Mouse (Mus musculus) heart, embryonic 14.5 days (tissue): ENCODE measurements around the gene Srsf3. TPM values are rescaled to one million over a fixed set of nuclear protein-coding genes. Genes with fewer than 3 reads are reported as not detected.

ENCODE experiments used
- ATAC-seq: fragments of 200-750 bp; cut with Nextera tagmentation; 2 replicates; pipeline ENCODE4 v1.8.0; 2017; ENCODE audit warnings: low read depth, moderate TSS enrichment; ENCODE audit not compliant: insufficient number of reproducible peaks, insufficient read depth, low FRiP score
- H3K27ac ChIP-seq, 2 experiments: fragments of 200-500 bp in 1 of 2; fragments of 300-500 bp in 1 of 2; sonication (generic) in 1 of 2; replicated peaks in 1 of 2; 2 replicates each; pipeline ENCODE4 v1.5.1; 2012 to 2014; ENCODE audit warnings: low read depth in 2 of 2, low read length in 2 of 2, control low read depth in 1 of 2, mild to moderate bottlenecking in 1 of 2, mixed read lengths in 1 of 2; ENCODE audit not compliant: control insufficient read depth in 1 of 2, insufficient read depth in 1 of 2
- H3K27me3 ChIP-seq: fragments of 300-500 bp; sonication (generic); 2 replicates; pipeline ENCODE4 v1.6.1; 2014; ENCODE audit warnings: mild to moderate bottlenecking, low read length, control low read depth; ENCODE audit not compliant: control insufficient read depth, insufficient read depth
- H3K36me3 ChIP-seq: fragments of 300-500 bp; sonication (generic); 2 replicates; pipeline ENCODE4 v1.6.1; 2014; ENCODE audit warnings: mild to moderate bottlenecking, control low read depth, low read length, mixed read lengths; ENCODE audit not compliant: control insufficient read depth, insufficient read depth
- H3K4me1 ChIP-seq, 2 experiments: fragments of 200-500 bp in 1 of 2; fragments of 300-500 bp in 1 of 2; sonication (generic) in 1 of 2; 2 replicates each; pipeline ENCODE4 v1.6.1; 2012 to 2014; ENCODE audit warnings: low read length in 2 of 2, control low read depth in 1 of 2, mixed read lengths in 1 of 2; ENCODE audit not compliant: control insufficient read depth in 2 of 2, insufficient read depth in 2 of 2
- H3K4me2 ChIP-seq: fragments of 300-500 bp; sonication (generic); 2 replicates; pipeline ENCODE4 v1.6.1; 2014; ENCODE audit warnings: mild to moderate bottlenecking, low read length
- H3K4me3 ChIP-seq, 2 experiments: fragments of 200-500 bp in 1 of 2; fragments of 300-500 bp in 1 of 2; sonication (generic) in 1 of 2; 2 replicates each; pipeline ENCODE4 v1.5.1; 2012 to 2014; ENCODE audit warnings: low read length in 2 of 2, mild to moderate bottlenecking in 2 of 2, control low read depth in 1 of 2, low read depth in 1 of 2, moderate library complexity in 1 of 2; ENCODE audit not compliant: control insufficient read depth in 1 of 2, insufficient read depth in 1 of 2
- H3K9ac ChIP-seq: fragments of 300-500 bp; sonication (generic); 2 replicates; pipeline ENCODE4 v1.6.1; 2014; ENCODE audit warnings: mild to moderate bottlenecking, low read length
- H3K9me3 ChIP-seq: fragments of 300-500 bp; sonication (generic); 2 replicates; pipeline ENCODE4 v1.6.1; 2016; ENCODE audit warnings: low read length, control low read depth; ENCODE audit not compliant: control insufficient read depth
- WGBS: fragments of 180-500 bp; shearing (Covaris S2); extraction: QIAGEN DNeasy Blood & Tissue Kit; methylation state at CpG from one replicate; pipeline ENCODE4 v1.1.7; 2014; 5-methylcytosine and 5-hydroxymethylcytosine counted together
- polyA plus RNA-seq: library from polyadenylated mRNA; unstranded; fragments of >200 nt; fragmentation: Nextera tagmentation; extraction: Ambion mirVana; gene quantifications from 2 replicates; pipeline ENCODE4 v1.2.1, GENCODE M21; 2014

The Srsf3 gene
- polyA plus RNA-seq, 1 experiment from 2014 or later: 340 TPM

DNA sequence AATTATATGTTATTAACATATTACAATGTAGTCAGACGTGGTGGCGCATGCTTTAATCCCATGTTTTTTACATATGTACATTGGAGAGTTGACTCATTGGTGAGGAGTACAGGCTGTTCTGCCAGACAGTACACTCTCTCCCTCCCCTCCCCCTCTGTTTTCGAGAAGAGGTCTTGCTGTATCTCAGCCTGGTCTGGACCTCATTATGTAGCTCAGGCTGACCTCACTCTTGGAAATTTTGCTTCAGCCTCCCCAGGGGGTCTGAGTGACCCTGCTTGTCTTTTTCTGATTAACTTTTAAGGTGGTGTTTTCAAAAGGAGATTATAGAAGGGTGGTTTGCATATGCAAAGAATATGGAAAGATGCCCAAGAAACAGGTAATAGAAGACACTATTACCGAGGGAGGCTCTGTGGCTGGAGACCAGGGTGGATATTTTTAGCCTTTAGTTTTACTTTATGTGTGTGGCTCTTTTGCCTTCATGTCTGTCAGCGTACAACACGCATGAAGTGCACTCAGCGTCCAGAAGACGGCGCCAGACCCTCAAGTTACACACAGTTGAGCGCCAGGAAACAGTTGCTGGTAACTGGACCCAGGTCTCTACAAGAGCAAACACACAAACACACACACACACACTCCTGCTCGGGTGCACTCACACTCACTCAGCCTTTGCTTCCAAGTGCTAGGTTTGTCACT lies 14.0 kb upstream of the Srsf3 start:
- Histone ChIP-seq H3K27ac (no peak overlapping the region), H3K9ac (no peak overlapping the region), H3K36me3 (no peaks in the 10 kb centered on the region), H3K27me3 (no peaks in the 10 kb centered on the region), H3K4me1 (no peaks in the 10 kb centered on the region; a peak in 1 of 4 replicates), H3K4me3 (no peak overlapping the region), H3K4me2 (no peak overlapping the region), H3K9me3 (no peaks in the 10 kb centered on the region)
- WGBS: 43% methylated on average over 11 of the region's 11 CpGs
- no peak for ATAC-seq

DNA sequence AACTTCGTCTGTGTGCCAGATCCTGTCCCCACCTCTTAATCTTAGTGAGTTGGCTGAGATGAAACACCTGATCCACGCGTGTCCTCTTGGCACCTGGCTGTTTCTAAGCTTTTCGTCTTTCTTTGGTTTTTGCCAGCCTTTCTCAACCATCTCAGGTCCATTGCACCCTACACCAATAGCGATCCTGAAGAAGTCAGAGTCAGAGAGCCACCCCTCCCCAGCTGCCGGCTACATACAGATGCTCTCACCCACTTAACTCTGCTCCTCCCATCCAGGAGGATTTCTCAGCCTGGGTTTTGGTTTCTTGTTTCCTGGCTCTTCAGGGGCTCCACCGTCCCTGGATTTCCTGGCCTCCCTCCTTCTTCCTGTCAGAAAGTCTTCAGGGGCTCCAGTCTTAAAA lies 13.0 kb upstream of the Srsf3 start:
- Histone ChIP-seq H3K27me3 (no peaks in the 10 kb centered on the region), H3K4me3 (no peak overlapping the region), H3K4me2 (no peak overlapping the region), H3K9me3 (no peaks in the 10 kb centered on the region), H3K4me1 (peaks cover 0 to 2% of the 10 kb centered on the region in 2 experiments; a peak in 1 of 4 replicates), H3K36me3 (no peaks in the 10 kb centered on the region), H3K9ac (no peak overlapping the region), H3K27ac (no peak overlapping the region)
- 61% methylated on average over 7 of the region's 7 CpGs for WGBS
- ATAC-seq: no peak

DNA sequence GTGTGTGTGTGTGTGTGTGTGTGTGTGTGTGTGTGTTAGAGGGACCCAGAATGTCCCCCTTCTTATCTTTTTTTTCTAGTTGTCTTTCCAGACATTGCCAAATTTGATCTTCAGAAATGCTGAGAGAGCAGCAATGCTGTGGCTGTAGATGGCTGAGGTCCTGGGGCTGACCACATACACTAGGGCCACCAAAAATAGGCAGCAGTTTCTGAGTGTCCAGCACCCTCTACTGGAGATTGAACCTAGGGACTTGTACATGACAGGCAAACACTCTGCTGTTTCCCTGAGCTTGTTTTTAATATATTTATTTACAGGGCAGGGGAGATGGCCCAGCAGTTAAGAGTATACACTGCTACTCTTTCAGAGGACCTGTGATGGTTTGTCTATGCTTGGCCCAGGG lies 12.0 kb upstream of the Srsf3 start:
- Histone ChIP-seq H3K4me2 (no peak overlapping the region), H3K9me3 (no peaks in the 10 kb centered on the region), H3K27ac (no peak overlapping the region), H3K9ac (no peak overlapping the region), H3K4me3 (no peak overlapping the region), H3K36me3 (no peaks in the 10 kb centered on the region), H3K4me1 (peaks cover 2 to 6% of the 10 kb centered on the region in 2 experiments; a peak in 1 of 4 replicates), H3K27me3 (no peaks in the 10 kb centered on the region)
- no peak for ATAC-seq

DNA sequence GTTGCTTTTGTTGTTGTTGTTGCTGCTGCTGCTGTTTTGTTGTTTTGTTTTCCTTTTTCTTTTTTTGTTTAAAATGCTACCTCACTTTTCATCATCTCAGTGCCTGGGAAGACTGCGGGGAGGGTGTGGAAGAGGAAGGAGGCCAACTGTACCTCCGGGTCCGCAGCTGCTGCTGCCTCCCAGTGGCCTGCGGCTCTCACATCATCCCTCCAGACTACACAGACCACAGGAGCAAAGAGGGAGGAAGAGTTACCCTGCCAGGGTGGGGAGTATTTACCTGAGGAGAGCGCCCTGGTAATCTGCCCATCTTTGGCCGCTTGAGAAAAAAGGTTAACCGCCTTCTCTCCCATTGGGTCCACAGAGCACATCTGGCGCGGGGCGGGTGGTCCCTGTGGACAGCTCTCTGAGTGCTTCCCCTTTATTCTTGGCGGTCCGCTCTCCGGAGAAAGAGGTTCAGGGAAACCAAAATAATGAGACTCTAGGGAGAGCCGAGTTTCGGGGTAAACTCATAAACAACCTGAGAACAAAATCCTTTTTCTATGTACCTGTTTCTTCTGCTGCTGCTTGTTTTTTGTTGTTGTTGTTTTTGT lies 10.1 kb upstream of the Srsf3 start:
- Histone ChIP-seq H3K27me3 (no peaks in the 10 kb centered on the region), H3K4me1 (peaks cover 2 to 6% of the 10 kb centered on the region in 2 experiments; a peak in 1 of 4 replicates), H3K4me2 (peak overlapping the region; percentile 29), H3K27ac (no peak overlapping the region), H3K9me3 (no peaks in the 10 kb centered on the region), H3K36me3 (no peaks in the 10 kb centered on the region), H3K4me3 (no peak overlapping the region), H3K9ac (peak overlapping the region; percentile 13; the same call in 1 of the 2 replicates)
- ATAC-seq: no peak
- WGBS: 22% methylated on average over 15 of the region's 15 CpGs

DNA sequence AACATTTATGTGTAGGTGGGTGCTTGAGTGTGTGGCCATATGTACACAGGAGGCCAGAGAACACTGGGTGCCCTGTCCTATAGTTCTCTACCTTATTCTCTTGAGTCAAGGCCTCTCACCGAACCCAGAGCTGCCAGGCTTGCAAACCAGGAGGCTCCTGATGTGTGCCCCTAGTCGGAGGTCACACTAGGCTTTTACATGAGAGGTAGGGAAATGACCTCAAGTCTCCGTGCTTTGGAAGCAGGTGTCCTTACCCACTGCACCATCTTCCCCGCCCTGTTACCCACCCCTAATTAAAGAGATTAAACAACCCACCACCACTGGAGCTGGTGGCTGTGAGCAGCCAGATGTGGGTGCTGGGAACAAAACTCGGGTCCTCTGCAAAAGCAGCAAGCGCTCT lies 9.1 kb upstream of the Srsf3 start:
- H3K4me1 ChIP-seq: peaks cover 2 to 6% of the 10 kb centered on the region in 2 experiments; a peak in 1 of 4 replicates
- H3K27ac ChIP-seq: no peak overlapping the region
- H3K27me3 ChIP-seq: no peaks in the 10 kb centered on the region
- H3K4me2 ChIP-seq: no peak overlapping the region
- no peak overlapping the region for H3K9ac ChIP-seq
- no peak for ATAC-seq
- no peaks in the 10 kb centered on the region for H3K9me3 ChIP-seq
- WGBS: 87% methylated on average over 6 of the region's 6 CpGs
- no peak overlapping the region for H3K4me3 ChIP-seq
- no peaks in the 10 kb centered on the region for H3K36me3 ChIP-seq

DNA sequence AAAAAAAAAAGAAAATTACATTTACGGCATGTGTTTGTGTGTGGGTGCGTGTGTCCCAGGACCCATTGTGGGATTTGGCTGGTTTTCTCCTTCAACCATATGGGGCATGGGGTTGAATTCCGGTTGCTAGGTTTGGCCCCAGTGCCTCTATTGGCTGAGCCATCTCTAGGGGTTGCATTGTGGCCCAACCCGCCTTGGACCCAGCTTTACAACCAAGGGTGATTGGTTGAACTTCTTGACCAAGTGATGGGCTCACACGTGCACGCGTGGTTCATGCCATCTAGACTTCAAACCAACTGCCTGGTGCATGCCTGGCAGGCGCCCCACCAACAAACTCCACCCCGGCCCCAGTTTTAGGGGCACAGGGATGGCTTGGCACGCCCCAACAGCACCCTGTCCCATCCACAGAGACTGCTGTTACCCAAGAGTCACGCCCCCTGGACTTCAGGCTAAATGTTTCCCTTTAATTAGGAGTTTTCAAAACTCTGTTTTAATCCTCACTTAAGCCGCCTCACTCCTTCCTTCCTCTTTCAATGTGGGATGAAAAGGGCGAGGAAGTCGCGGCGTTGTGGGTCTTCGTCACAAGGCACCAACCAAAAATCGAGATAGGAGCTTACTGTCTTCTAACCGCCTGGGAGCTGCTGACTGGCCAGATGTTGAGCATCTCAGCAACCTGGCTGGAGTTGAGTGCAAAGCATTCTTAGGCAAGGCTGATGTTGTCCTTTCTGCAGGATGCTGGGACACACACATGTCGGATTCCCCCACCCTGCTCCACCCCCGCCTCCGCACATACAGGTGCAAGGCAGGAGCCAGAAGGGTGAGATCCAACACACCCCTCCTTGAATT lies 8.2 kb upstream of the Srsf3 start:
- H3K4me2 ChIP-seq: no peak overlapping the region
- ATAC-seq: no peak
- H3K4me1 ChIP-seq: peaks cover 2 to 6% of the 10 kb centered on the region in 2 experiments; a peak in 1 of 4 replicates
- H3K9ac ChIP-seq: no peak overlapping the region
- 63% methylated on average over 22 of the region's 22 CpGs for WGBS
- no peak overlapping the region for H3K27ac ChIP-seq
- no peaks in the 10 kb centered on the region for H3K27me3 ChIP-seq
- no peaks in the 10 kb centered on the region for H3K9me3 ChIP-seq
- H3K4me3 ChIP-seq: no peak overlapping the region
- no peaks in the 10 kb centered on the region for H3K36me3 ChIP-seq

DNA sequence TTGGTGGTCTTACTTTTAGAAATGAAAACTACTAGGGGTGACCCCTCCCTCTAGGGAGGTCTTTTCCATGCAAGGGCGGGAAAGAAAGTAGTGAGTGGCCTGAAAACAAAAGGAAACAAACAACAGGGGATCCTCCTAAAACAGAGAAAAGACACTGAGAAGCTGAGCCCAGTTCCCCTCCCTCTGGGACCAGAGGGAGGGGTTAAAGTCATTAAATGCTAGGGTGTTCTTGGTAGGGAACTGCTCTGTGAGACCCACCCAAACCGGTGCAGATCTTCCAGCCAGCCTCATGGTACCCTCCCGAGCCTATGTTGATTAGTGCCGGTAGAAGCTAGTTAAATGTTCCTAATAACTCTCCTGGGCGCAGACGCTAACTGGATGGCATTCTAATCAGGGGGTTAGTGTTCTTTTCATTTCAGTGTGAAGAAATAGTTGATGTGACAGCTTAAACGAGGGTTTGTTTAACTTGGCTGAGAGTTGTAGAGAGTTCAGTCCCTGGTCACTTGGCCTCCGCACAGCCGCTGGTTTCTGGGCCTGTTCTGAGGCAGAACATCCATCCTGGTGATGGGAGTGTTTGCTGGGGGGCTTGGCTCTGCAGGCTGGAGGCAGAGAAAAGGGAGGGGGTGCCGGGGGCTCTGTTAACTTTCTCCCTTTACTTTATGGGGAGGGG lies 7.4 kb upstream of the Srsf3 start:
- ATAC-seq: no peak
- Histone ChIP-seq H3K4me2 (no peak overlapping the region), H3K4me1 (peaks cover 2 to 6% of the 10 kb centered on the region in 2 experiments; a peak in 1 of 4 replicates), H3K9ac (no peak overlapping the region), H3K9me3 (no peaks in the 10 kb centered on the region), H3K36me3 (no peaks in the 10 kb centered on the region), H3K27me3 (no peaks in the 10 kb centered on the region), H3K27ac (0 out of 4 replicates have a peak overlapping the region, but pooled peaks of 1 of the 2 experiments have one; percentile 24), H3K4me3 (no peak overlapping the region)
- WGBS: 38% methylated on average over 10 of the region's 10 CpGs
